Mouse (Mus musculus) small intestine, adult 2 months (tissue): ENCODE results near the gene Zfp579. TPM values are rescaled to one million over a fixed set of nuclear protein-coding genes. Genes with fewer than 3 reads are reported as not detected.
A peak's percentile ranks its signal among the peaks of the same experiment; 100 is the strongest.

Experiments
- H3K27ac ChIP-seq: fragments of 200-500 bp; 2 replicates; pipeline ENCODE4 v1.5.1; 2012; ENCODE audit warnings: low read depth, low read length, control low read depth, inconsistent platforms; ENCODE audit not compliant: insufficient read depth
- H3K27me3 ChIP-seq: fragments of 200-500 bp; 2 replicates; pipeline ENCODE4 v1.6.1; 2012; ENCODE audit warnings: mild to moderate bottlenecking, moderate library complexity, low read length, inconsistent platforms; ENCODE audit not compliant: control insufficient read depth, insufficient read depth
- H3K36me3 ChIP-seq: fragments of 200-500 bp; 2 replicates; pipeline ENCODE4 v1.6.1; 2012; ENCODE audit warnings: mild to moderate bottlenecking, low read length, control low read depth, inconsistent platforms; ENCODE audit not compliant: control insufficient read depth, insufficient read depth
- H3K4me1 ChIP-seq: fragments of 200-500 bp; 2 replicates; pipeline ENCODE4 v1.6.1; 2012; ENCODE audit warnings: low read length, inconsistent platforms, mixed read lengths; ENCODE audit not compliant: control insufficient read depth, insufficient read depth, insufficient read length
- H3K4me3 ChIP-seq: fragments of 200-500 bp; 2 replicates; pipeline ENCODE4 v1.5.1; 2012; ENCODE audit warnings: low read depth, mild to moderate bottlenecking, control low read depth, inconsistent platforms, low read length, moderate library complexity
- CTCF ChIP-seq: fragments of 200-500 bp; IDR thresholded peaks from 2 replicates; pipeline ENCODE4 v1.5.1; 2012; ENCODE audit warnings: low read depth, mild to moderate bottlenecking, control low read depth, inconsistent platforms, low read length, moderate library complexity, mixed read lengths; ENCODE audit not compliant: insufficient replicate concordance, insufficient read length; ENCODE audit errors: extremely low read depth
- POLR2A ChIP-seq: fragments of 200-500 bp; IDR thresholded peaks from 2 replicates; pipeline ENCODE4 v1.6.1; 2012; ENCODE audit warnings: low read depth, mild to moderate bottlenecking, control low read depth, inconsistent platforms, low read length, moderate library complexity
- WGBS: fragments of 180-500 bp; shearing (Covaris S2); methylation state at CpG from one replicate; pipeline ENCODE4 v1.1.7; 2018; 5-methylcytosine and 5-hydroxymethylcytosine counted together
- polyA plus RNA-seq: library from polyadenylated mRNA; depleted of rRNA; stranded (reverse); fragments of >200 nt; gene quantifications from 2 replicates; pipeline ENCODE4 v1.2.3, GENCODE M21; 2012

Gene Zfp579
- polyA plus RNA-seq, 1 experiment: 52.4 TPM

- Histone ChIP-seq H3K27me3 (no peaks in the 10 kb centered on the region), H3K4me1 (peaks cover 2% of the 10 kb centered on the region; the same call in 1 of the 2 replicates), H3K36me3 (peaks cover 31% of the 10 kb centered on the region), H3K4me3 (no peak overlapping the region), H3K27ac (no peak overlapping the region)
- 97% methylated on average over 17 of the region's 17 CpGs for WGBS
- TF ChIP-seq CTCF (no peak), POLR2A (no peak)
Measured at GRCm38 (mm10) chr7:5035628-5036027, 39.7 kb upstream of the Zfp579 start.

GRCm38 (mm10) chr7:5033818-5034217, 37.9 kb upstream of the Zfp579 start, which contains the start of gene 4632433K11Rik:
TSS of gene 4632433K11Rik (plus strand) at chr7:5034118.
- peaks cover 2% of the 10 kb centered on the region; the same call in 1 of the 2 replicates for H3K4me1 ChIP-seq
- H3K36me3 ChIP-seq: peaks cover 49% of the 10 kb centered on the region
- no peaks in the 10 kb centered on the region for H3K27me3 ChIP-seq
- H3K27ac ChIP-seq: no peak within 1 kb of the TSS
- WGBS: 74% methylated on average over 3 of the region's 3 CpGs
- no peak within 1 kb of the TSS for H3K4me3 ChIP-seq
- TF ChIP-seq CTCF (no peak), POLR2A (no peak)

- TF ChIP-seq CTCF (no peak), POLR2A (no peak)
- peaks cover 50% of the 10 kb centered on the region for H3K36me3 ChIP-seq
- H3K4me3 ChIP-seq: no peak overlapping the region
- H3K27me3 ChIP-seq: no peaks in the 10 kb centered on the region
- WGBS: 95% methylated on average over 46 of the region's 46 CpGs
- no peak overlapping the region for H3K27ac ChIP-seq
- no peaks in the 10 kb centered on the region for H3K4me1 ChIP-seq
Measured at GRCm38 (mm10) chr7:5031496-5031895, 35.5 kb upstream of the Zfp579 start.

GRCm38 (mm10) chr7:5030554-5031275, 34.8 kb upstream of the Zfp579 start:
- 94% methylated on average over 63 of the region's 63 CpGs for WGBS
- Histone ChIP-seq H3K36me3 (peaks cover 46% of the 10 kb centered on the region), H3K4me3 (no peak overlapping the region), H3K27me3 (no peaks in the 10 kb centered on the region), H3K27ac (no peak overlapping the region), H3K4me1 (no peaks in the 10 kb centered on the region)
- TF ChIP-seq POLR2A (no peak), CTCF (no peak)

GRCm38 (mm10) chr7:5029946-5030345, 34.0 kb upstream of the Zfp579 start:
- Histone ChIP-seq H3K4me1 (no peaks in the 10 kb centered on the region), H3K36me3 (peaks cover 44% of the 10 kb centered on the region)
- WGBS: 97% methylated on average over 21 of the region's 21 CpGs

GRCm38 (mm10) chr7:5029543-5029942, 33.6 kb upstream of the Zfp579 start:
- Histone ChIP-seq H3K4me3 (no peak overlapping the region), H3K27me3 (no peaks in the 10 kb centered on the region), H3K27ac (no peak overlapping the region), H3K36me3 (peaks cover 44% of the 10 kb centered on the region), H3K4me1 (no peaks in the 10 kb centered on the region)
- TF ChIP-seq CTCF: no peak
- no peak for TF ChIP-seq POLR2A
- WGBS: 97% methylated on average over 22 of the region's 22 CpGs

More at GRCm38 (mm10) chr7:5029946-5030345, 34.0 kb upstream of the Zfp579 start:
- no peak for TF ChIP-seq POLR2A
- no peak for TF ChIP-seq CTCF
- Histone ChIP-seq H3K27me3 (no peaks in the 10 kb centered on the region), H3K4me3 (no peak overlapping the region), H3K27ac (no peak overlapping the region)

- no peaks in the 10 kb centered on the region for H3K27me3 ChIP-seq
- peaks cover 18% of the 10 kb centered on the region for H3K36me3 ChIP-seq
- peak overlapping the region; percentile 72; the same call in 1 of the 2 replicates for H3K4me3 ChIP-seq
- H3K27ac ChIP-seq: no peak overlapping the region
- H3K4me1 ChIP-seq: peaks cover 4% of the 10 kb centered on the region; the same call in 1 of the 2 replicates
- TF ChIP-seq CTCF (no peak), POLR2A (no peak)
- 46% methylated on average over 5 of the region's 5 CpGs for WGBS
Measured at GRCm38 (mm10) chr7:5021197-5021596, 25.2 kb upstream of the Zfp579 start.
